Mouse (Mus musculus) forebrain, embryonic 12.5 days (tissue): ENCODE results near the gene Ramp3. TPM values are rescaled to one million over a fixed set of nuclear protein-coding genes. Genes with fewer than 3 reads are reported as not detected.

Experiments used
- ATAC-seq: fragments of 200-750 bp; cut with Nextera tagmentation; 2 replicates; pipeline ENCODE4 v1.8.0; 2017; ENCODE audit warnings: moderate TSS enrichment; ENCODE audit not compliant: low FRiP score
- H3K27ac ChIP-seq: fragments of 300-500 bp; sonication (generic); 2 replicates; pipeline ENCODE4 v1.5.1; 2016; ENCODE audit warnings: mild to moderate bottlenecking
- H3K27me3 ChIP-seq: fragments of 300-500 bp; sonication (generic); 2 replicates; pipeline ENCODE4 v1.6.1; 2016; ENCODE audit warnings: mild to moderate bottlenecking
- H3K36me3 ChIP-seq: fragments of 300-500 bp; sonication (generic); replicated peaks from 2 replicates; pipeline ENCODE4 v1.6.1; 2016; ENCODE audit warnings: mild to moderate bottlenecking
- H3K4me1 ChIP-seq: fragments of 300-500 bp; sonication (generic); 2 replicates; pipeline ENCODE4 v1.6.1; 2016
- H3K4me2 ChIP-seq: fragments of 300-500 bp; sonication (generic); 2 replicates; pipeline ENCODE4 v1.6.1; 2016; ENCODE audit warnings: mild to moderate bottlenecking, moderate library complexity
- H3K4me3 ChIP-seq: fragments of 300-500 bp; sonication (generic); replicated peaks from 2 replicates; pipeline ENCODE4 v1.5.1; 2016; ENCODE audit warnings: mild to moderate bottlenecking
- H3K9ac ChIP-seq: fragments of 300-500 bp; sonication (generic); 2 replicates; pipeline ENCODE4 v1.6.1; 2016; ENCODE audit warnings: mild to moderate bottlenecking
- H3K9me3 ChIP-seq: fragments of 300-500 bp; sonication (generic); 2 replicates; pipeline ENCODE4 v1.6.1; 2016
- WGBS: fragments of 180-500 bp; shearing (Covaris S2); methylation state at CpG from one replicate; pipeline ENCODE4 v1.1.7; 2016; 5-methylcytosine and 5-hydroxymethylcytosine counted together
- polyA plus RNA-seq: library from polyadenylated mRNA; unstranded; fragments of >200 nt; fragmentation: Nextera tagmentation; extraction: Ambion mirVana; gene quantifications from 2 replicates; pipeline ENCODE4 v1.2.1, GENCODE M21; 2016

The Ramp3 gene
- polyA plus RNA-seq, 1 experiment from 2014 or later = 2.5 TPM

- Histone ChIP-seq H3K9ac (no peak overlapping the region), H3K4me3 (no peak overlapping the region), H3K27me3 (0 out of 2 replicates have a peak, but pooled peaks cover 6% of the 10 kb centered on the region), H3K4me2 (no peak overlapping the region), H3K4me1 (peaks cover 3% of the 10 kb centered on the region; the same call in 1 of the 2 replicates), H3K9me3 (no peaks in the 10 kb centered on the region), H3K27ac (no peak overlapping the region), H3K36me3 (no peaks in the 10 kb centered on the region)
- ATAC-seq = no peak
- WGBS = 92% methylated on average over 9 of the region's 9 CpGs
Measured at GRCm38 (mm10) chr11:6676641-6677040, 18.3 kb downstream of the Ramp3 start.

GRCm38 (mm10) chr11:6677530-6677929 lies 19.2 kb downstream of the Ramp3 start:
- Histone ChIP-seq H3K27ac (no peak overlapping the region), H3K9ac (no peak overlapping the region), H3K9me3 (no peaks in the 10 kb centered on the region), H3K27me3 (0 out of 2 replicates have a peak, but pooled peaks cover 3% of the 10 kb centered on the region), H3K4me3 (no peak overlapping the region), H3K36me3 (no peaks in the 10 kb centered on the region), H3K4me2 (no peak overlapping the region), H3K4me1 (peaks cover 3% of the 10 kb centered on the region; the same call in 1 of the 2 replicates)
- WGBS = 18% methylated on average over 7 of the region's 7 CpGs
- ATAC-seq = 0 out of 2 replicates have a peak, but pooled peaks have one; percentile 33

GRCm38 (mm10) chr11:6679694-6680396 lies 21.5 kb downstream of the Ramp3 start:
- Histone ChIP-seq H3K4me2 (no peak overlapping the region), H3K27me3 (0 out of 2 replicates have a peak, but pooled peaks cover 3% of the 10 kb centered on the region), H3K9ac (no peak overlapping the region), H3K9me3 (no peaks in the 10 kb centered on the region), H3K4me1 (peaks cover 3% of the 10 kb centered on the region; the same call in 1 of the 2 replicates), H3K4me3 (no peak overlapping the region), H3K27ac (no peak overlapping the region), H3K36me3 (no peaks in the 10 kb centered on the region)
- 81% methylated on average over 17 of the region's 17 CpGs for WGBS
- ATAC-seq = no peak

GRCm38 (mm10) chr11:6680397-6680818 lies 22.1 kb downstream of the Ramp3 start:
- H3K4me2 ChIP-seq = no peak overlapping the region
- WGBS = 49% methylated on average over 10 of the region's 10 CpGs
- H3K27ac ChIP-seq = no peak overlapping the region
- no peak overlapping the region for H3K9ac ChIP-seq
- no peaks in the 10 kb centered on the region for H3K36me3 ChIP-seq
- peaks cover 3% of the 10 kb centered on the region; the same call in 1 of the 2 replicates for H3K4me1 ChIP-seq
- no peaks in the 10 kb centered on the region for H3K9me3 ChIP-seq
- 0 out of 2 replicates have a peak, but pooled peaks cover 3% of the 10 kb centered on the region for H3K27me3 ChIP-seq
- no peak overlapping the region for H3K4me3 ChIP-seq
- ATAC-seq = no peak

GRCm38 (mm10) chr11:6684741-6685140 lies 26.4 kb downstream of the Ramp3 start:
- Histone ChIP-seq H3K4me2 (no peak overlapping the region), H3K4me3 (no peak overlapping the region), H3K36me3 (no peaks in the 10 kb centered on the region), H3K9ac (no peak overlapping the region), H3K4me1 (peaks cover 3% of the 10 kb centered on the region; the same call in 1 of the 2 replicates), H3K27me3 (no peaks in the 10 kb centered on the region), H3K9me3 (no peaks in the 10 kb centered on the region), H3K27ac (no peak overlapping the region)
- ATAC-seq = no peak
- 50% methylated on average over 3 of the region's 3 CpGs for WGBS

GRCm38 (mm10) chr11:6688888-6689287 lies 30.6 kb downstream of the Ramp3 start:
- no peak overlapping the region for H3K27ac ChIP-seq
- no peak overlapping the region for H3K9ac ChIP-seq
- no peaks in the 10 kb centered on the region for H3K4me1 ChIP-seq
- 67% methylated on average over 3 of the region's 3 CpGs for WGBS
- H3K4me3 ChIP-seq = no peak overlapping the region
- H3K27me3 ChIP-seq = no peaks in the 10 kb centered on the region
- no peak for ATAC-seq
- H3K4me2 ChIP-seq = no peak overlapping the region
- no peaks in the 10 kb centered on the region for H3K36me3 ChIP-seq
- H3K9me3 ChIP-seq = no peaks in the 10 kb centered on the region

GRCm38 (mm10) chr11:6692341-6692740 lies 34.0 kb downstream of the Ramp3 start:
- Histone ChIP-seq H3K4me3 (no peak overlapping the region), H3K36me3 (no peaks in the 10 kb centered on the region), H3K27me3 (no peaks in the 10 kb centered on the region), H3K4me2 (no peak overlapping the region), H3K9me3 (no peaks in the 10 kb centered on the region), H3K4me1 (no peaks in the 10 kb centered on the region), H3K27ac (no peak overlapping the region), H3K9ac (no peak overlapping the region)
- ATAC-seq = no peak
- 79% methylated on average over 6 of the region's 6 CpGs for WGBS

- Histone ChIP-seq H3K4me2 (no peak overlapping the region), H3K36me3 (no peaks in the 10 kb centered on the region), H3K9ac (no peak overlapping the region), H3K4me1 (no peaks in the 10 kb centered on the region), H3K27ac (no peak overlapping the region), H3K4me3 (no peak overlapping the region), H3K9me3 (no peaks in the 10 kb centered on the region), H3K27me3 (no peaks in the 10 kb centered on the region)
- no peak for ATAC-seq
- WGBS = 90% methylated on average over 10 of the region's 10 CpGs
Measured at GRCm38 (mm10) chr11:6694114-6694513, 35.8 kb downstream of the Ramp3 start.

GRCm38 (mm10) chr11:6695176-6695575 lies 36.9 kb downstream of the Ramp3 start:
- no peaks in the 10 kb centered on the region for H3K27me3 ChIP-seq
- H3K9ac ChIP-seq = no peak overlapping the region
- no peaks in the 10 kb centered on the region for H3K36me3 ChIP-seq
- H3K4me2 ChIP-seq = no peak overlapping the region
- no peaks in the 10 kb centered on the region for H3K4me1 ChIP-seq
- H3K27ac ChIP-seq = no peak overlapping the region
- no peaks in the 10 kb centered on the region for H3K9me3 ChIP-seq
- H3K4me3 ChIP-seq = no peak overlapping the region
- no peak for ATAC-seq
- WGBS = 86% methylated on average over 12 of the region's 12 CpGs

- Histone ChIP-seq H3K4me3 (no peak overlapping the region), H3K27ac (no peak overlapping the region), H3K27me3 (no peaks in the 10 kb centered on the region), H3K36me3 (no peaks in the 10 kb centered on the region), H3K4me1 (no peaks in the 10 kb centered on the region), H3K9me3 (no peaks in the 10 kb centered on the region), H3K9ac (no peak overlapping the region), H3K4me2 (no peak overlapping the region)
- no peak for ATAC-seq
- WGBS = 80% methylated on average over 8 of the region's 8 CpGs
Measured at GRCm38 (mm10) chr11:6696551-6696950, 38.2 kb downstream of the Ramp3 start.

GRCm38 (mm10) chr11:6697751-6698150 lies 39.4 kb downstream of the Ramp3 start:
- Histone ChIP-seq H3K27me3 (no peaks in the 10 kb centered on the region), H3K4me3 (no peak overlapping the region), H3K9me3 (no peaks in the 10 kb centered on the region), H3K4me2 (no peak overlapping the region), H3K9ac (no peak overlapping the region), H3K4me1 (no peaks in the 10 kb centered on the region), H3K27ac (no peak overlapping the region), H3K36me3 (no peaks in the 10 kb centered on the region)
- no peak for ATAC-seq
- whole genome bisulfite sequencing = 90% methylated on average over 10 of the region's 10 CpGs

- no peak for ATAC-seq
- Histone ChIP-seq H3K4me1 (no peaks in the 10 kb centered on the region), H3K36me3 (no peaks in the 10 kb centered on the region), H3K9ac (no peak overlapping the region), H3K27ac (no peak overlapping the region), H3K4me2 (no peak overlapping the region), H3K9me3 (no peaks in the 10 kb centered on the region), H3K27me3 (no peaks in the 10 kb centered on the region), H3K4me3 (no peak overlapping the region)
- WGBS = 81% methylated on average over 10 of the region's 10 CpGs
Measured at GRCm38 (mm10) chr11:6698281-6698680, 40.0 kb downstream of the Ramp3 start.

- no peak for ATAC-seq
Measured at GRCm38 (mm10) chr11:6702258-6702657, 43.9 kb downstream of the Ramp3 start.

More at GRCm38 (mm10) chr11:6702258-6702657, 43.9 kb downstream of the Ramp3 start:
- 85% methylated on average over 3 of the region's 3 CpGs for WGBS
- H3K4me2 ChIP-seq = no peak overlapping the region
- no peaks in the 10 kb centered on the region for H3K36me3 ChIP-seq
- H3K27me3 ChIP-seq = no peaks in the 10 kb centered on the region
- H3K9me3 ChIP-seq = no peaks in the 10 kb centered on the region
- H3K4me1 ChIP-seq = no peaks in the 10 kb centered on the region
- H3K27ac ChIP-seq = no peak overlapping the region
- no peak overlapping the region for H3K9ac ChIP-seq
- no peak overlapping the region for H3K4me3 ChIP-seq
